Mouse (Mus musculus): ENCODE results near the gene Ptcd3. TPM values are rescaled to one million over a fixed set of nuclear protein-coding genes. Genes with fewer than 3 reads are reported as not detected.

The Ptcd3 gene
- total and polyA plus RNA-seq, 2 experiments from 2014 or later = 38.1 to 61.5 TPM

DNA sequence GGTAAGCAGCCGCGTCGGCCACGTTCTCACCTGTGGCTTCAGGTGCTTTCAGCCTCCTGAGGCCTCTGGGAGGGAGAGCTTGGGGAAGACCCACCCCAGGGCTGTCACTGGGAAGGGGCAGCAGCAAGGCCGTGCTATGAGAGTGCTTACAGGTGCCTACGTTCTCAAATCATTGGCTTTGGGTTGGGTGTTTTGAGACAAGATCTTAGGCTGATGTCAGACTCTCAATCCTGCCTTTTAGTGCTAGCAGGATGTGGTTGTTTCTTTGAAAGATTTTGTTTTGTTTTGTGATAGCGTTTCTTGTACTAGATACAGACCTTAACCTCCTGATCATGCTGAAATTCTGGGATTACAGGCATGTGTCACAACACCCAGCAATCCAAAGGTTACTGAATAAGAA is 12.2 kb upstream of the Ptcd3 start:
- peaks cover 72% of the 10 kb centered on the region for H3K36me3 ChIP-seq (ENCODE audit: insufficient read depth, low read length)
- H3K27me3 ChIP-seq (ENCODE audit: insufficient read depth, low read length) = no peaks in the 10 kb centered on the region
- no peak for ATAC-seq
- no peaks in the 10 kb centered on the region for H3K9me3 ChIP-seq (ENCODE audit: low read length)
- no peak for TF ChIP-seq CTCF (IDR thresholded peaks at IDR 0.05; ENCODE audit: low read depth)
- no peak overlapping the region for H3K9ac ChIP-seq (replicated peaks; ENCODE audit: low read length)
- no peaks in the 10 kb centered on the region for H3K4me1 ChIP-seq (ENCODE audit: insufficient read depth, low read length)
- DNase-seq (ENCODE audit: low spot score) = no peak
- WGBS = 93% methylated on average over 7 of the region's 7 CpGs
- H3K4me2 ChIP-seq (ENCODE audit: low read depth, low read length) = no peak overlapping the region
- H3K27ac ChIP-seq = no peak overlapping the region
- H3K4me3 ChIP-seq (ENCODE audit: low read length) = no peak overlapping the region

DNA sequence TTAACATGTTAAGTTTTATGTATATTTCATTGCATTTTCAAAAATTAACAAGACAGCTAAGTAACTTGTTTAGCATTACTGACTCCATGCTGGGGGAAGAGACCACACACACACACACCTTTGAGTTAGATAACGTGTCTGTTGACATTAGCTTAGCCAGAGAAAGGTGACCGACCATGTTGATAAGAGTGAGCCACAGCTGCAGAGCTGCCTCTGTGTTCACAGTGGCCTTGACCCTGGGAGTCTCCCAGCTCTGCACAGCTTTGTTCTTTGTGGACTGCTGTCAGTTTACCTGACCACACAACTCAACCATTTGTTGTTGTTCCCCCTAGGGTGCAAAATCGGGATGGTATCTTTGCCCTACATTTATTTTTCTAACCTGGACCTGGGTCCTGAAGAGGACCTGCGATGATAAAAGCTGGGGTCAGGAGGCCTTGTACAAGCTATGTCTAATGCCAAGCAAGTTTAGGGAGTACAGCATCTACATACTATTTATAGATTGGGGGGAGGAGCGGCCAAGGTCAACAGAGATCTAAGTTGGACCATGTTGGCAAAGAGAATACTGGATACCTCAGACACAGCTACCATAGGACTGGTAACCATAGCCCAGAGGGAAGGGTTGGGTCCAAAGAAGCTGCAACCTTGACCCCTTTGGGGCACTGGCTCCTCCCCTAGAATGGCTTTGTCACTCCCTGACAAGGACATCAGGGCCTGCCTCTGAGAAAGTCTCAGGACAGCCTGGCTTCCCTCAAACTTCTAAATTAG is 3.3 kb upstream of the Ptcd3 start:
- no peak overlapping the region for H3K9ac ChIP-seq (replicated peaks; ENCODE audit: low read length)
- DNase-seq (ENCODE audit: low spot score) = no peak
- no peaks in the 10 kb centered on the region for H3K4me1 ChIP-seq (ENCODE audit: insufficient read depth, low read length)
- no peak for TF ChIP-seq CTCF (IDR thresholded peaks at IDR 0.05; ENCODE audit: low read depth)
- 81% methylated on average over 5 of the region's 5 CpGs for WGBS
- no peak overlapping the region for H3K4me2 ChIP-seq (ENCODE audit: low read depth, low read length)
- H3K36me3 ChIP-seq (ENCODE audit: insufficient read depth, low read length) = peaks cover 8% of the 10 kb centered on the region
- ATAC-seq = no peak
- no peak overlapping the region for H3K4me3 ChIP-seq (ENCODE audit: low read length)
- no peak overlapping the region for H3K27ac ChIP-seq
- no peaks in the 10 kb centered on the region for H3K27me3 ChIP-seq (ENCODE audit: insufficient read depth, low read length)
- H3K9me3 ChIP-seq (ENCODE audit: low read length) = no peaks in the 10 kb centered on the region

DNA sequence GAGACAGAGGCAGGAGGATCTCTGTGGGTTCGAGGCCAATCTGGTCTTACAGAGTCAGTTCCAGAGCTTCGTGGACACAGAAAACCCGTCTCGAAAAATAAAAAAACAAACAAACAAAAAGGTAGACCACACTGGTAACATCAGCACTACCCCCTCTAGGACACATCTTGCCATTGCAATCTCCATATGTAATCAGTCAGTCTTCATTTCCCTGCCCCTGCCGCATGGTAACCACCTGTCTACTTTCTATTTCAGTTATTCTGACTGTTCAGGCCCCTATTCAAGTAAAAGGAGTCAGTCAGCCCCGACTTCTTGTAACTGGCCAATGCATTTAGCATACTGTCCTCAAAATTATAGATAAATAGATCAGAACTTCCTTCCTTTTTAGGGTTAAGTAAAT is 1.3 kb upstream of the Ptcd3 start:
- Histone ChIP-seq H3K27me3 (ENCODE audit: insufficient read depth, low read length) (no peaks in the 10 kb centered on the region), H3K9me3 (ENCODE audit: low read length) (no peaks in the 10 kb centered on the region), H3K4me3 (ENCODE audit: low read length) (peak overlapping the region; percentile 79), H3K36me3 (ENCODE audit: insufficient read depth, low read length) (peaks cover 13% of the 10 kb centered on the region), H3K4me2 (ENCODE audit: low read depth, low read length) (peak overlapping the region; percentile 64), H3K9ac (replicated peaks; ENCODE audit: low read length) (no peak overlapping the region), H3K4me1 (ENCODE audit: insufficient read depth, low read length) (no peaks in the 10 kb centered on the region), H3K27ac (no peak overlapping the region)
- no peak for ATAC-seq
- DNase-seq (ENCODE audit: low spot score) = no peak
- WGBS = 78% methylated on average over 6 of the region's 6 CpGs
- TF ChIP-seq CTCF (IDR thresholded peaks at IDR 0.05; ENCODE audit: low read depth) = no peak; the same call in 1 of the 2 replicates

DNA sequence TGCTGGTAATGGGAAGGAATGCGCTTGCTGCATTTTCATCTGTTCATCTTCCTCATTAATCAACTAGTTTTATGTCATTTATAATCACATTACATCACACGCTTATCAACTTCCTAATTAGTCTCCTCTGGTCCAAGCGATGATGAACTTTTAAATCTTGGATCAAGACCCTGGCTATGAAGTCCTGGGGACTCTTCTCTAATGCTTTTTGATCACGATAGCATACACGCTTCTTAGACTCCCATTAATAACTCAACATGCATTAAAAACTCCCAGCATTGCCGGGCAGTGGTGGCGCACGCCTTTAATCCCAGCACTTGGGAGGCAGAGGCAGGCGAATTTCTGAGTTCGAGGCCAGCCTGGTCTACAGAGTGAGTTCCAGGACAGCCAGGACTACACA is 834 bp upstream of the Ptcd3 start:
- Histone ChIP-seq H3K4me1 (ENCODE audit: insufficient read depth, low read length) (no peaks in the 10 kb centered on the region), H3K4me3 (ENCODE audit: low read length) (peak overlapping the region; percentile 79), H3K27me3 (ENCODE audit: insufficient read depth, low read length) (no peaks in the 10 kb centered on the region), H3K9me3 (ENCODE audit: low read length) (no peaks in the 10 kb centered on the region), H3K27ac (peak overlapping the region; percentile 75; the same call in 1 of the 2 replicates), H3K4me2 (ENCODE audit: low read depth, low read length) (peak overlapping the region; percentile 64), H3K9ac (replicated peaks; ENCODE audit: low read length) (peak overlapping the region; percentile 66; the same call in 1 of the 2 replicates), H3K36me3 (ENCODE audit: insufficient read depth, low read length) (peaks cover 16% of the 10 kb centered on the region)
- ATAC-seq (peak; percentile 25), DNase-seq (ENCODE audit: low spot score) (no peak)
- WGBS = 26% methylated on average over 10 of the region's 10 CpGs
- no peak for TF ChIP-seq CTCF (IDR thresholded peaks at IDR 0.05; ENCODE audit: low read depth)

DNA sequence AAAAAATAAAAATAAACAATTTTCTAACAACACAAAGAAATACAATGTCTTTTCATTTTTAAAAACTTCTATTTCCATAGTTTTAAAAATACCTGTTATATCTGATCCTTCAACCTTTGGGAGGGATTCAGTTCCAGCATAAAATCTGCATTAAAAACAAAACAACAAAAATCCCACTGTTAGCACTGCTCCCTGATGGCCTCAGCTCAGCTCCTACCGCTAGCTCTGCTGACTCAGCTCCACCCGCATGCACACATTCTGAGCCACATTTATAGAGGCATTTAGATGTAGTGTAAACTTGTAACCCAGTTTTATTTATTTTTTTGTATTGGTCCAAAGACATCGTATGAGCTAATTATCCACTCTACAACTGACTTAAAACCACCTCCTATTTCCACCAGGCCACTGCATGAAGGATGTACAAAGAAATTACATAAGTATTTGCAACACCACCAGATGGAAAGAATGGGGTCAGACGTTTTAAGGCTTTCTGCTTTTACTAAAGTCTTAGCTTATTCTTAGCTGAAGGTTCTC is 781 bp downstream of the Ptcd3 start:
- Histone ChIP-seq H3K9me3 (ENCODE audit: low read length) (no peaks in the 10 kb centered on the region), H3K27ac (no peak overlapping the region), H3K9ac (replicated peaks; ENCODE audit: low read length) (peak overlapping the region; percentile 66), H3K27me3 (ENCODE audit: insufficient read depth, low read length) (no peaks in the 10 kb centered on the region), H3K36me3 (ENCODE audit: insufficient read depth, low read length) (peaks cover 27% of the 10 kb centered on the region), H3K4me1 (ENCODE audit: insufficient read depth, low read length) (no peaks in the 10 kb centered on the region), H3K4me2 (ENCODE audit: low read depth, low read length) (peak overlapping the region; percentile 64), H3K4me3 (ENCODE audit: low read length) (peak overlapping the region; percentile 79)
- 11% methylated on average over 4 of the region's 4 CpGs for WGBS
- no peak for TF ChIP-seq CTCF (IDR thresholded peaks at IDR 0.05; ENCODE audit: low read depth)
- ATAC-seq (no peak), DNase-seq (ENCODE audit: low spot score) (no peak)

DNA sequence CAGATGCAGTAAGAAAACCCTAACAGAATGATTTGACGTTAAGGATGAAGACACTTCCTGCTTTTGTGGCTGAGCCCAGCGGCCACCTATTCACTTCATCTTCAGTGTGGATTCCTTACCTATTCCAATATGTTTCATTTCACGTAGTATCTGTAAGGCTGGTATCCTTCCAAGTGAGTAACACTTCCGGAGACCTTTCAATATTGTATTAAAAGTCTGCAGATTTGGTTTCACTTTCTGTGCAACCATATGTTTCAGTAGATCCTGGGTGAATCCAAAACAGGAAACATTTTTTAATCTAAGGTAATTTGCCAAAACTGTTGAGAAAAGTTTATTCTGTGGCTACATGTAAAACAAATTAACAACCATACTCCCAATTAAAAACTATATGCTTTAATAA is 15.3 kb downstream of the Ptcd3 start:
- peaks cover 73% of the 10 kb centered on the region for H3K36me3 ChIP-seq (ENCODE audit: insufficient read depth, low read length)
- H3K9ac ChIP-seq (replicated peaks; ENCODE audit: low read length) = no peak overlapping the region
- no peaks in the 10 kb centered on the region for H3K27me3 ChIP-seq (ENCODE audit: insufficient read depth, low read length)
- WGBS = 94% methylated on average over 4 of the region's 4 CpGs
- no peak for DNase-seq (ENCODE audit: low spot score)
- ATAC-seq = no peak
- no peak overlapping the region for H3K4me3 ChIP-seq (ENCODE audit: low read length)
- no peak overlapping the region for H3K4me2 ChIP-seq (ENCODE audit: low read depth, low read length)
- H3K27ac ChIP-seq = no peak overlapping the region
- no peaks in the 10 kb centered on the region for H3K4me1 ChIP-seq (ENCODE audit: insufficient read depth, low read length)
- TF ChIP-seq CTCF (IDR thresholded peaks at IDR 0.05; ENCODE audit: low read depth) = no peak
- H3K9me3 ChIP-seq (ENCODE audit: low read length) = no peaks in the 10 kb centered on the region

Measured in hindbrain, postnatal 0 days (tissue).